Mouse (Mus musculus): ENCODE measurements around the gene Gast.
"Not testable (repeated sequence)": the region's sequence is repeated elsewhere in the genome, so short reads cannot be mapped to it uniquely, and the experiment has no call there.

The Gast gene

GRCm38 (mm10) chr11:100320701-100321410, 13.4 kb upstream of the Gast start:
- in situ Hi-C loops (cut with MboI, MseI): not testable (repeated sequence)

DNA sequence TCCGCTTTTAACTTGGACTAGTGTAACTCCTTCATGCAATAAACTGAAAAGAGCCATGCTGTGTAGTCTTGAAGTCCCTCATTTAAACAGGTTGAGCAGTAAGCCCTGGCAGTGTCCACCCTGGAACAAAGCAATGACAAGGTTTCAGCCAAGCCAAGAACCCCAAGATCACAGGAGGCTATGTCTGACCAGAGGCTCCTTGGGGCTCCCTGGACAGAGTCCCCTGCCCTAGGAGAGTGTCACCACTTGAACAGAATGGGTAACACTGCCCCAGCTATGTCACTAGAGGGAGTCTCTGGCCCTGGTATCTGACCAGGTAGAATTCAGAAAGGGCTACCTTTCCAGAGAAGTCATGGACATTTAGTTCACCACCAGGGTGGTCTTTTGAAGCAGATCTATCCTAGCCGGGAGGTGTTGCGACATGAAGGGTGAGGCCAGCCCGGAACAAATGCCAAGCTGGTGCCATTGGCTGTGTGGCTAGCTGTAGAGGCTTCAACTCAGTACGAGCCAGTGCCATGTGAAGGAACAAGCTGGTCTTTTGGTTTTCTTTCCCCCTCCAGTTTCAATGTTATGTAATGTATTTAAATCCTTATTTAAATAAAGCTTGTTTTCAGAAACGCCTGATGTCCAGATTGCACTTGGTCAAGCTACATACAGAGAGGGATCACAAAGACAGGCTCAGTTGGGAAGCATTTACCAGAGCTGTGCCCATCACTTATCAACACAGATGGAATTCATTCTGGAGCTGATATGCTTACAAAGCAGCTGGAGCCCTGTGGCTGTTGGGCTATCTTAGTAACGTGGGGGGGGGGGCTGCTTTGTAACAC, 12.5 kb upstream of the Gast start:
- in situ Hi-C loops (cut with MboI, MseI): not testable (repeated sequence)

GRCm38 (mm10) chr11:100322591-100323258, 11.5 kb upstream of the Gast start:
- in situ Hi-C loops (cut with MboI, MseI): no loop called here

GRCm38 (mm10) chr11:100323578-100323977, 10.6 kb upstream of the Gast start:
- in situ Hi-C loops (cut with MboI, MseI): no loop called here

GRCm38 (mm10) chr11:100325062-100325629, 9.1 kb upstream of the Gast start:
- in situ Hi-C loops (cut with MboI, MseI): no loop called here

DNA sequence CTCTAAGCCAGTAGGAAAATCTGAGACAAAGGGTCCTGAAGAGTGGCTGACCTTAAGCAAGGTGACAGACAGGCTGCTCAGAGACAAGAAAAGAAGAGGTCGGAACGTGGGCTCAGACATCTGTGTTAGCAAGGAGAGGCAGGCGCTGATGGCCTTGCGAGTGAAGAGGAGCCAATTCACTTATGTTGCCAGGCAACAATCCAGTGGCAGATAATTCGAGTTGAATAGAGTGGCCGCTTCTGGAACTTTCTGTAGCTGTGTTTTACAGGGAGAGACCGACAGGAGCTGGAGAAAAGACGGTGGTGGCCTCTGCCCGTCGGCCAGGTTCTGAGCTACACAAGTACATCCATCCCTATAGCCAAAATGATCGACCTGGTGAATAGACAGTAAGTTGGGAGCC, 6.9 kb upstream of the Gast start:
- in situ Hi-C loops (cut with MboI, MseI): no loop called here

- in situ Hi-C loops (cut with MboI, MseI): no loop called here
Observed at GRCm38 (mm10) chr11:100327761-100328160, 6.4 kb upstream of the Gast start.

DNA sequence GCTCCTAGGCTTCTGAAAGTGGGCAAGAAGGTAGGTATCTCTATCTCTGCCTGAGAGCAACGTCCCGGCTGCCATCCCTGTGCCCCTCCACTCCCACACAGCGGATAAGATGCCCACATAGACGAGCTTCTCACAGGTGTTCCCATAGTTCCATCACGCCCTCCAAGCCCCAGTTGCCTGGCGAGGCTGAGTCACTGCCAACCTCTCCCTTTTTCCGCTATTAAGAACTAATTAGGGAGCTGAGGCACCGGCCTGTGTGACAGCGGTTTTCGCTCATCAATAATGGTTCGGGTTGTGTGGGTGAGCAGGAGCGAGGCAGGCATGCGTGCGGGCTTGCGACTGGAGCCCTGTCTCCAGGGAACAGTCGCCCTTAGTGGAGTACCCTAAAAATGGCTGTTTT, 4.0 kb upstream of the Gast start:
- in situ Hi-C loops (cut with MboI, MseI): no loop called here

- in situ Hi-C loops (cut with MboI, MseI): not testable (repeated sequence)
Observed at GRCm38 (mm10) chr11:100330816-100331375, 3.3 kb upstream of the Gast start.

GRCm38 (mm10) chr11:100332766-100333515, 1.3 kb upstream of the Gast start:
- in situ Hi-C loops (cut with MboI, MseI): no loop called here

DNA sequence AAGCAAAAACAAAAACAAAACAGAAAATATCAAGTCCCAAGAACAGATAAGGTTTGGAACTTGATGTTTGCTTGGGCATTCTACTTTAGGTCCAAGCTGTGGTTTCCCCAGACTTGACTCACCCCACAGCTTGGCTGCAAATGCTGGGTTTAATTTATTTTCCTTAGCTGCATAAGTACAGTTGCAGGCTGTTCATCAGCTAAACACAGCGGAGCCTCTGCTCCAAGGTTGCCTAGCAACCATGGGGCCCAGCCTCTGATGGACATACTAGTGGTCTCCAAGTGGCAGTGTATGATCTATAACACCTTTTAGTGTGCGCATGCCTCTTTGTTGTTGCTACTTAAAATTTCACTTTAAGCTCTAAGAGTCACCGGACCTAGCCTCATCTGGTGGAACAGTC, 1.5 kb downstream of the Gast start:
- in situ Hi-C loops (cut with MboI, MseI): no loop called here

GRCm38 (mm10) chr11:100344269-100344668, 10.1 kb downstream of the Gast start:
- in situ Hi-C loops (cut with MboI, MseI): no loop called here

DNA sequence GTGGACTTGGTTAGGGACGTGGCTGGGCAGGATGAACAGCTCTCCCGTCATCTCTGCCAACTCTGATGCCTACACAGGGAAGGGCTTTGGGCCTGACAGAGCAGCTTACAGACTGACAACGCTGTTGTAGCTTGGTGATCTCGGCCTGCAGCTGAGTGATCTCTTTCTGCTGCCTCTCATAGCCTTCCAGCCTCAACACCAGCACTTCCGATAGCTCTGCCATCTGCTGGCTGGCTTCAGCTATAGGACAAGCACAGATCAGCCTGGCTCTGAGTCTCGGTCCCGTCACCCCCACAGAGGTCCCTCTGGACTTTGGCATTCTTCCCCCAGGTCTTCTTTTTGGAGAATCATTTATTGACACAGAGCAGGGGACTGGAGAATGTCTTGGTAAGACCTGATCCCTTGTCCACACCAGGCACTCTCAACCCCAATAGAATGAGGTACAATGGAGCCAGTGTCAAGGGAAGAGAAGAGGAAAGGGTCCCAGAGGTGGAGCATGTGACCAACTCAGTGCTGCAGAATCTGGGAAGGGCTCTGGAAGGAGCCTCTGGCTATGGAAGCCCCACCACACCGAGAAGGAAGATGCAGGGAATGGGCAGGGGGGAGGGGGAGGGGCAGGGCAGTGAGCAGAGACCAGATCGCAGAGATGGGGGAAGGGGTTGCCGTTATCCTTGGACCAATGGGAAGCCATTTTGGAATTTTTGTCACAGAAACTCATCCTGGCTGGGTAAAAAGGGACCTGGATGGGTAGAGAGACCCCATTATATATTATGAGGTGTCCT, 18.1 kb downstream of the Gast start:
- in situ Hi-C loops (cut with MboI, MseI): no loop called here

DNA sequence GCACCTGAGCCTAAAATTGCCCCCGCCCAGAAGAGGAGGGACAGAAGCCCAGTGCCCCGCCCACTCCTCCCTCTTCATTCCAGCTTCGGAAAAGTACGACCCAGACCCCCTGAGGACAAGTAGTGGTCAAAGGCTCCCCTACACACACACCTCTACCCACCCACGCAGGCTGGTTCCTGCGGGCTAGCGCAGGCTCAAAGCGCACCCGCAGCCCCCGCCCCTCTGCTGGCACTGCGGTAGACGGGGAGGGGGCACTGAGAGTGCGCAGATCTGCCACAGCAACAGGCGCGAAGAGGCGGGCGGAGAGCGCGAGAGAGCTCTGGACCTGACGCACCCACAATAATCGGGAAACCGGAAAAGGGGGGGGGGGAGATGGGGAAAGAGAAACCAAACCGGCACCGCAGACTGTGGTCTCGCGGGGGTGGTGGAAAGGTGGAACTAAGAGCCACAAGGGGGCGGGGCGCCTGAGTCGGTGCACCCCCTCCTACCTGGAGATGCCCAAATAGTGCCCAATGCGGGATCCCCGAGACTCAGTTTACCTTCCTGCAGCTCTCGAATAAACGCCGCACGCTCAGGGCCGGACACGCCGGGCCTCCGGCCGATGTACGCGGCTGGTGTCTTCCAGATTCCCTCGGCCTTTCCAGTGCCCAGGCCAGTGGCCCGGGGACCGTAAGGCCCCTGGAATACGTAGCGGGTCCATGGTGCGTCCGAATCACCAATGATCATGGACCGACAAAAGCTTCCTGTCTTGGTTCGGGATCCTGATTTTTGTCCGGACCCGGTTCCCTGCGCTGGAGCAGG, 21.1 kb downstream of the Gast start:
- in situ Hi-C loops (cut with MboI, MseI): no loop called here

- in situ Hi-C loops (cut with MboI, MseI): no loop called here
Observed at GRCm38 (mm10) chr11:100355972-100356818, 22.0 kb downstream of the Gast start, which contains the start of gene Hap1. Gene Hap1, minus strand, starts transcription at chr11:100356128.

- in situ Hi-C loops (cut with MboI, MseI): no loop called here
Observed at GRCm38 (mm10) chr11:100356819-100357211, 22.6 kb downstream of the Gast start.

DNA sequence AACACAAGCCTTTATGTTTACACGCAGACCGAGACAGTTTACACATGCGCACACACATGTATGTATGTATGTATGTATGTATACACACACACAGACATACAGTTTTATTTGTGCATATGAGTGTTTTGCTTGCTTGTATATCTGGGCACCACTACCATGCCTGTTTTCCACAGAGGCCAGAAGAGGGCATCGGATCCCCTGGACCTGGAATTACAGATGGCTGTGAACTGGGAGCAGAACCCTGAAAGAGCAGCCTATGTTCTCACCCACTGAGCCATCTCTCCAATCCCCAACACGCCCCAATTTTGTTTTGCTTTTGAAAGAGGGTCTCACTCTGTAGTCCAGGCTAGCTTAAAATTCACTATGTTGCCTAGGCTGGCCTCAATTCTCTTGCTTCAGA, 23.2 kb downstream of the Gast start:
- in situ Hi-C loops (cut with MboI, MseI): no loop called here

DNA sequence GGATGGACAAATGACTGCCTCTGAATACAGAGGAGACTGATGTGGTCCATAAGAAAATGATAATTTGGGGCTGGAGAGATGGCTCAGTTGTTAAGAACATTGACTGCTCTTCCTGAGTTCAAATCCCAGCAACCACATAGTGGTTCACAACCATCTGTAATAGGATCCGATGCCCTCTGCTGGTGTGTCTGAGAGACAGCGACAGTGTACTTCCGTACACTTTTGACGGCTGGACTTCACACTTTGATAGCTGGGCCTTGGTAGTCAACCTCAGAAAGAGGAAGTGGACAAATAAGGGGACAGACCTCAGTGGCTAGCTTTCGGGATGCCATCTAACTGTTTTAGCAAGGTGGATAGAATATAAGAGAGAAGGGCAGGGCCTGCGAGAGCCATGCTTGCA, 26.0 kb downstream of the Gast start:
- in situ Hi-C loops (cut with MboI, MseI): loop anchor here (5.0 kb wide), 1 partner anchor 122 kb away; no protein-coding TSS in a partner anchor

Measured in T-helper 2 cell (primary cell).